ENCODE assay signal across 9 mouse cellular contexts in the genomic region with DNA sequence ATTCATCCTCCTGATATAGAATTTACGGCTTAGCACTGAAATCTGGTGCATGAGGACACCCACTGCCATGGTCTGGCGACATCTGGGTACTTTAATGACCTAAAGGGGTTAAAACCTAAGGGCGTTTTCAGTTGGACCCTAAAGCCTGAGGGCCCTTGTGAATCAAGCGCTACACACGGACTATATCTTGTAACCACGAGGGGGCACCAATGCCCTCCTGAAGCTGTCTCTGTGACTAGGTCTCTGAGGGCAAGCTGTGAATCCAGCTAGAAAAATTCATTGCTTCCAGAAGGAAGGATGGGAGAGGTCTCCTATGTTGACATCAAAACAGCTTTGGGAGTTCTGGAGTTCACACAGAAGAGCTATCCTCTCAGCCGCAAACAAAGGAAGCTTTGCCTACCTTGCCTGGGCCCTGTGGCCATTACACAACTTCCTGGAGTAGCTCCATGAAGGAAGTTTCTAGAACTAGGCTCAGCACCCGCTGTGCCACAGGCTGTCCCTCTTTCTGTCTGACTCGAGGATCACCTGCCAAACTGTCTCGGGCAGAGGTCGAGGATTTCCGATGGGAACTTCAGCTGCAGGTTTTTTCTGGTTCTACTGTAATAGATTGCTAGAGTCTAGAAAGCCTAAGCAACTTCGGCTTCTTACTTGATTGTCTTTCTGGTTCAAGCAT. TPM values are rescaled to one million over a fixed set of nuclear protein-coding genes. Genes with fewer than 3 reads are reported as not detected.
DNase-seq lines count a peak whose midpoint lies in the region; ATAC-seq lines count a peak whose summit lies in the region.
"Had no signal": no experiment of that assay in that cellular context is flagged by ENCODE, and none has a peak within 500 bp of the region (broad histone marks: within the 10 kb centered on the region; RNA-seq: fewer than 3 reads in every experiment).

No protein-coding gene starts in this region.

- H3K9me3 ChIP-seq in embryonic facial prominence, embryonic 14.5 days (ENCODE audit: control insufficient read depth, low read length), result no peaks in the 10 kb centered on the region
- no peaks in the 10 kb centered on the region for H3K9me3 ChIP-seq in limb, embryonic 11.5 days (ENCODE audit: control insufficient read depth, low read length)
- H3K9me3 ChIP-seq: limb, embryonic 12.5 days had no signal

- H3K4me2 ChIP-seq in embryonic facial prominence, embryonic 14.5 days (ENCODE audit: low read depth, low read length), result no peak overlapping the region
- no peak overlapping the region for H3K4me2 ChIP-seq in limb, embryonic 11.5 days (ENCODE audit: low read depth, severe bottlenecking)

- peak; percentile 65 to 66 for DNase-seq in cerebellum, postnatal 10 days
- DNase-seq in left cerebral cortex, adult 11 months (ENCODE audit: low spot score), result peak; percentile 23
- DNase-seq in left cerebral cortex, adult 8-10 months (ENCODE audit: low spot score in 2 of 2), result no peak
- peak; percentile 46 for DNase-seq in Muller cell, postnatal 12 days (ENCODE audit: inconsistent ontology term)
- DNase-seq in embryonic facial prominence, embryonic 14.5 days (ENCODE audit: low spot score), result peak; percentile 66
- DNase-seq in limb, embryonic 11.5 days (ENCODE audit: low spot score), result peak; percentile 78
- peak; percentile 51 for DNase-seq in splenic B cell, adult 2 months (ENCODE audit: low read depth, low spot score)

- H3K9ac ChIP-seq in embryonic facial prominence, embryonic 14.5 days (ENCODE audit: low read depth, low read length), result no peak overlapping the region
- no peak overlapping the region for H3K9ac ChIP-seq in limb, embryonic 11.5 days (ENCODE audit: low read length)
- H3K9ac ChIP-seq: limb, embryonic 12.5 days had no signal

- H3K4me3 ChIP-seq in embryonic facial prominence, embryonic 14.5 days (ENCODE audit: low read depth, low read length), result no peak overlapping the region
- no peak overlapping the region for H3K4me3 ChIP-seq in limb, embryonic 11.5 days (ENCODE audit: low read depth, low read length)
- H3K4me3 ChIP-seq: limb, embryonic 12.5 days had no signal

- H3K4me1 ChIP-seq in embryonic facial prominence, embryonic 14.5 days (ENCODE audit: control insufficient read depth, insufficient read depth, low read length), result no peaks in the 10 kb centered on the region; the same call in 1 of the 2 replicates
- H3K4me1 ChIP-seq in limb, embryonic 11.5 days (ENCODE audit: control insufficient read depth, insufficient read depth, low read length), result peaks cover 11% of the 10 kb centered on the region

- no peaks in the 10 kb centered on the region for H3K36me3 ChIP-seq in embryonic facial prominence, embryonic 14.5 days (ENCODE audit: control insufficient read depth, insufficient read depth, low read length)
- no peaks in the 10 kb centered on the region for H3K36me3 ChIP-seq in limb, embryonic 11.5 days (ENCODE audit: control insufficient read depth, insufficient read depth, low read length)
- no peaks in the 10 kb centered on the region for H3K36me3 ChIP-seq in splenic B cell, adult 2 months (ENCODE audit: control insufficient read depth, insufficient read depth, low read length, poor library complexity, severe bottlenecking)
- H3K36me3 ChIP-seq: limb, embryonic 12.5 days had no signal

- no peak overlapping the region for H3K27ac ChIP-seq in embryonic facial prominence, embryonic 14.5 days (replicated peaks; ENCODE audit: low read depth, low read length)
- no peak overlapping the region for H3K27ac ChIP-seq in limb, embryonic 11.5 days (replicated peaks; ENCODE audit: low read depth, low read length)

- no peaks in the 10 kb centered on the region for H3K27me3 ChIP-seq in embryonic facial prominence, embryonic 14.5 days (replicated peaks; ENCODE audit: control insufficient read depth, insufficient read depth, low read length)
- H3K27me3 ChIP-seq in limb, embryonic 11.5 days (ENCODE audit: control insufficient read depth, insufficient read depth, low read length), result no peaks in the 10 kb centered on the region
- no peaks in the 10 kb centered on the region for H3K27me3 ChIP-seq in splenic B cell, adult 2 months (ENCODE audit: control insufficient read depth, insufficient read depth, low read length, poor library complexity, severe bottlenecking)

- ATAC-seq in cerebellum, adult (ENCODE audit: insufficient number of reproducible peaks, low FRiP score, low TSS enrichment), result no peak
- ATAC-seq in embryonic facial prominence, embryonic 14.5 days (ENCODE audit: low read depth), result no peak
- ATAC-seq in limb, embryonic 11.5 days (ENCODE audit: insufficient number of reproducible peaks, low FRiP score, low TSS enrichment, low read depth), result no peak

- WGBS in embryonic facial prominence, embryonic 14.5 days, result 53% methylated on average over 13 of the region's 13 CpGs
- 51% methylated on average over 13 of the region's 13 CpGs for WGBS in limb, embryonic 11.5 days

RNA-seq across cellular contexts. Expression of a gene that starts 34.4 kb away (rescaled TPM):
- 1 to 10 TPM; 3.7 to 8.6 (median 4.1) TPM for total RNA-seq in left cerebral cortex, adult 8-10 months (2022)
- polyA plus RNA-seq in embryonic facial prominence, embryonic 14.5 days (2014; fragmentation: Nextera tagmentation; extraction: Ambion mirVana), result 3.0 and 4.1 TPM in 2 replicates
- polyA plus RNA-seq in limb, embryonic 11.5 days (2014; fragmentation: Nextera tagmentation; extraction: Ambion mirVana), result 0.41 TPM in 2 replicates

RNA-seq across cellular contexts. Expression of a gene that starts 49.3 kb away (rescaled TPM):
- 10 to 100 TPM; 50.9 to 58.6 (median 52.5) TPM for total RNA-seq in left cerebral cortex, adult 8-10 months (2022)
- 34.6 TPM in 2 replicates for polyA plus RNA-seq in embryonic facial prominence, embryonic 14.5 days (2014; fragmentation: Nextera tagmentation; extraction: Ambion mirVana)
- polyA plus RNA-seq in limb, embryonic 11.5 days (2014; fragmentation: Nextera tagmentation; extraction: Ambion mirVana), result 33.0 and 33.8 TPM in 2 replicates

Comparison
In these comparisons a context has a peak if more than half of its experiments do, and no peak if none do; other contexts are left out.
1. DNase-seq: peak in cerebellum, postnatal 10 days (2 of 2), left cerebral cortex, adult 11 months (single experiment), Muller cell, postnatal 12 days (single experiment), embryonic facial prominence, embryonic 14.5 days (single experiment), limb, embryonic 11.5 days (single experiment) and splenic B cell, adult 2 months (single experiment); none in left cerebral cortex, adult 8-10 months (0 of 2).